Mouse (Mus musculus) heart, embryonic 12.5 days (tissue): ENCODE results near the gene Phf11c. TPM values are rescaled to one million over a fixed set of nuclear protein-coding genes. Genes with fewer than 3 reads are reported as not detected.
"Not testable (repeated sequence)": the region's sequence is repeated elsewhere in the genome, so short reads cannot be mapped to it uniquely, and the experiment has no call there.

Experiments
- ATAC-seq: fragments of 200-750 bp; cut with Nextera tagmentation; 2 replicates; pipeline ENCODE4 v1.8.0; 2017; ENCODE audit warnings: moderate TSS enrichment, moderate library complexity; ENCODE audit not compliant: insufficient number of reproducible peaks, low FRiP score
- H3K27ac ChIP-seq: fragments of 300-500 bp; sonication (generic); 2 replicates; pipeline ENCODE4 v1.5.1; 2016; ENCODE audit warnings: mild to moderate bottlenecking, moderate library complexity; ENCODE audit not compliant: poor library complexity, severe bottlenecking
- H3K27me3 ChIP-seq: fragments of 300-500 bp; sonication (generic); replicated peaks from 2 replicates; pipeline ENCODE4 v1.6.1; 2016; ENCODE audit warnings: mild to moderate bottlenecking, moderate library complexity
- H3K36me3 ChIP-seq: fragments of 300-500 bp; sonication (generic); 2 replicates; pipeline ENCODE4 v1.6.1; 2016; ENCODE audit warnings: mild to moderate bottlenecking, moderate library complexity
- H3K4me1 ChIP-seq: fragments of 300-500 bp; sonication (generic); replicated peaks from 2 replicates; pipeline ENCODE4 v1.6.1; 2016; ENCODE audit warnings: mild to moderate bottlenecking
- H3K4me2 ChIP-seq: fragments of 300-500 bp; sonication (generic); 2 replicates; pipeline ENCODE4 v1.6.1; 2016; ENCODE audit warnings: mild to moderate bottlenecking, moderate library complexity
- H3K4me3 ChIP-seq: fragments of 300-500 bp; sonication (generic); 2 replicates; pipeline ENCODE4 v1.5.1; 2016; ENCODE audit warnings: mild to moderate bottlenecking
- H3K9ac ChIP-seq: fragments of 300-500 bp; sonication (generic); 2 replicates; pipeline ENCODE4 v1.6.1; 2016; ENCODE audit warnings: mild to moderate bottlenecking, moderate library complexity
- H3K9me3 ChIP-seq: fragments of 300-500 bp; sonication (generic); replicated peaks from 2 replicates; pipeline ENCODE4 v1.6.1; 2016; ENCODE audit warnings: mild to moderate bottlenecking, moderate library complexity
- WGBS: fragments of 180-500 bp; shearing (Covaris S2); methylation state at CpG from one replicate; pipeline ENCODE4 v1.1.7; 2016; 5-methylcytosine and 5-hydroxymethylcytosine counted together
- polyA plus RNA-seq: library from polyadenylated mRNA; unstranded; fragments of >200 nt; fragmentation: Nextera tagmentation; extraction: Ambion mirVana; gene quantifications from 2 replicates; pipeline ENCODE4 v1.2.1, GENCODE M21; 2016

Phf11c gene
- polyA plus RNA-seq, 1 experiment from 2014 or later, result 0.43 TPM

GRCm38 (mm10) chr14:59414979-59415378 is 19.8 kb upstream of the Phf11c start:
- 90% methylated on average over 2 of the region's 2 CpGs for WGBS
- not testable (repeated sequence) for ATAC-seq, H3K27ac ChIP-seq, H3K27me3 ChIP-seq, H3K9me3 ChIP-seq, H3K9ac ChIP-seq, H3K4me3 ChIP-seq, H3K4me2 ChIP-seq, H3K4me1 ChIP-seq
- H3K36me3 ChIP-seq, result peaks cover 22% of the 10 kb centered on the region

DNA sequence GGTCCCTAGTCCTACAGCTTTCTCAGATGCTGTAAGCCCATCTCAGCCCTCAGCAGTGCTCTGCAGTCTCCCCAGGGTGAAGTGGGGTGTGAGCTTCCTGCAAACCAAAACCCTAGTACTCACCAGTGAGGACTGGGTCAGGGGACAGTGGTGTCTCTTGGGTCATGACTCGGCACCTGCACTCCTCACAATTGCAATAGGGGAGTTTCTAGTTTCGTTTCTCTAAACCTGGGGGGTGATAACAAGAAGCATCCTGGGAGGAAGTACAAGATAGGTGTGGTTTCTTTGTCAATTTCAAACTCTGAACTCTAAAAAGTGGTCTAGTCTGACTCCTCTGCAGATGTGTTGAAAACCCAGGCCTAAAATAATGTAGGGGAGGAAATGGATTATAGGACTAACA is 1.8 kb upstream of the Phf11c start:
- ATAC-seq, result no peak
- Histone ChIP-seq H3K4me3 (no peak overlapping the region), H3K4me2 (no peak overlapping the region), H3K9me3 (no peaks in the 10 kb centered on the region), H3K27ac (no peak overlapping the region), H3K36me3 (0 out of 2 replicates have a peak, but pooled peaks cover 13% of the 10 kb centered on the region), H3K4me1 (no peaks in the 10 kb centered on the region), H3K9ac (no peak overlapping the region), H3K27me3 (no peaks in the 10 kb centered on the region)
- 70% methylated on average over 2 of the region's 2 CpGs for WGBS

- H3K27ac ChIP-seq, ATAC-seq, H3K36me3 ChIP-seq, H3K4me2 ChIP-seq, H3K27me3 ChIP-seq, H3K4me1 ChIP-seq, H3K4me3 ChIP-seq, H3K9ac ChIP-seq, H3K9me3 ChIP-seq: not testable (repeated sequence)
- WGBS, result 62% methylated on average over 4 of the region's 4 CpGs
These were observed 5.0 kb downstream of the Phf11c start for GRCm38 (mm10) chr14:59390181-59390580.

DNA sequence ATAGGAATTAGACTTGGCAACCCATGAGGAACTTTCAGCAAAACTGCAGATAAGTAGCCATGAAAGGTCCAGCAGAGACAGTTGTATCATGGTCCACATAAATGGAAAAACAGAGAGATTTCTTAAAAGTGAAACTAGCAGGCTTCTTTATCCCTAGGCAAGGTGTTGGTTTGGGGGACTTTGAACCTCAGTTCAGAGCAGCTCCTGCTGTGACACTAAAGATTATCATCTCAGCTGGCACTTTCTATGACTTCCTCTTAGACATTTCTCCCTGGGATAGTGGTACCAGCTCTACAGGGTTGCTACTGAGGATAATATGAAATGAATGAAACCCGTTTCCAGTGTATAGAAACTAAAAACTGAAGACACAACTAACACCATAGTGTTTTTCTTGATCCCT is 5.6 kb downstream of the Phf11c start:
- no peak for ATAC-seq
- Histone ChIP-seq H3K27ac (no peak overlapping the region), H3K9me3 (no peaks in the 10 kb centered on the region), H3K9ac (no peak overlapping the region), H3K4me3 (no peak overlapping the region), H3K4me1 (no peaks in the 10 kb centered on the region), H3K36me3 (no peaks in the 10 kb centered on the region), H3K27me3 (no peaks in the 10 kb centered on the region), H3K4me2 (no peak overlapping the region)
- WGBS, result 62% methylated on average over 1 of the region's 1 CpGs

DNA sequence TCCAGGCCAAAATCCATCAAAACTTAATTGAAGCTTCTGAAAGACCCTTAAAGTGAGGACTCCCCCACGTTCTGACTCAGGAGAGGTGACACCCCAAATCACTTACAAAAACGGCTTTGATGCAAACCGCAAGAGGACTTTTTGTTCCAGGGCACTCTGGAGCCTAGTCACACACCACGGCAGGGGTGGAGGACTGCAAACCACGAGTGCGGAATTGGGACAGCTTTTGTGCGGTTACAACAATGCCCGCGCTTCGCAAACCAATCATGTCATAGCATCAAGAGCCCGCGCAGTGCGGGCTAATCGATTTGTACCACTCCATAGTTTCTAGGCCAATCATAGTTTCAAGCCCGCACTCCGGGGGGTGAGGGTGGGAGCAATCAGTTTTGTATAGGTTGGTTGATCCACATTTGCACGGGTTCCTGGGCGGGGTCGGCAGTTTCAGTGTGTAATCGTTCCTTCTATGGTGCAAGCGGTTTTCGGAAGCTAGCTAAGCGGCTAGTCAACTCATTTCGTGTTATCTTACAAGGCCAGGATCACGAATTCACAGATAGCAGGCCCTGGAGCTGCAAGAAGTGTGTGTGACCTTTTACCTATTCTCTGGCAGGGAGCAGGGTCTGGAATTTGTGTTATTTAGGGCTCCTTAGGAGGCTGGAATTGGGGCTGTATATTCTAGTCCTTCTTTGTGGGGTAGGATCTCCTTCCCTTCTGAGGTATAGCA is 24.7 kb downstream of the Phf11c start:
- H3K36me3 ChIP-seq, result no peaks in the 10 kb centered on the region
- H3K4me2 ChIP-seq, result no peak overlapping the region
- H3K9me3 ChIP-seq, result peaks cover 12% of the 10 kb centered on the region
- H3K27me3 ChIP-seq, result no peaks in the 10 kb centered on the region
- peaks cover 11% of the 10 kb centered on the region for H3K4me1 ChIP-seq
- no peak overlapping the region for H3K27ac ChIP-seq
- no peak overlapping the region for H3K4me3 ChIP-seq
- WGBS, result 83% methylated on average over 25 of the region's 25 CpGs
- no peak for ATAC-seq
- H3K9ac ChIP-seq, result no peak overlapping the region

DNA sequence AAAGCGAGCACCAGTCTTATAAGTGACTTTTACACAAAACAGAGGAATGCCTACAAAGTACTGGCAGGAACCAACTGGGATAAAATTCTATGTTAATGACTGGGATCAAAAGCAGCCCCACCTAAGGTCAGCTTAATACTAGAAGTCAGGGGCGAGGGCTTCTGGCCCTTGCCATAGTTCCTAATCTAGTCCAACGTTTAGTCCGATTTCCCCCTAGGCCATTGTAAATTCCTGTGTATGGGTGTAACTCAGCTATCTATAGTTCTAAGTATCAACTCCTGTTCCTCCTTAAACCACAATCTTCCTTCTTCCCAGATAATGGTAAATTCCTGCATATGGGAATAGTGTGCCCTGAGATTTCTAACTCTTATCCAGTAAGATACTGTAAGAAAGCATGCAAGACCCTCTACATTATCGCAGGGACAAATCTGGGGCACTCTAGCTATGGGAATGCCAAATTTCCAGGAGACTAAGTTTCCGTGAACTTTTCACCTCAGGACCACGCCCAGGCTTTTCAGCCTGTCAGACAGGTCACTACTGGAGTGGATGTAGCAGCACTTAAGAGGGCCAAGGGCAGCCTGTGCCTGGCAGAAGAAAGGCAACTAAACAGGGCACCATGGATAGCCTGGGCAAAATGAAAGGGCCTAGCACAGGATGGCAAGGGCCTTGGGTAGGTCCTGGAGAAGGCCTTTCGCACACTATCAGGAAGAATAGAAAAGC is 28.6 kb downstream of the Phf11c start:
- ATAC-seq, result no peak
- peaks cover 17% of the 10 kb centered on the region for H3K4me1 ChIP-seq
- H3K27ac ChIP-seq, result no peak overlapping the region
- H3K27me3 ChIP-seq, result no peaks in the 10 kb centered on the region
- H3K9me3 ChIP-seq, result peaks cover 8% of the 10 kb centered on the region
- no peak overlapping the region for H3K9ac ChIP-seq
- no peak overlapping the region for H3K4me2 ChIP-seq
- no peaks in the 10 kb centered on the region for H3K36me3 ChIP-seq
- no peak overlapping the region for H3K4me3 ChIP-seq
- 50% methylated on average over 8 of the region's 8 CpGs for WGBS

GRCm38 (mm10) chr14:59365244-59365644 is 29.9 kb downstream of the Phf11c start, which contains the start of gene Phf11d:
Gene Phf11d, minus strand, starts transcription at chr14:59365470.
- no peak for ATAC-seq
- Histone ChIP-seq H3K27ac (peak within 1 kb of the TSS; percentile 25; the same call in 1 of the 2 replicates), H3K4me3 (no peak within 1 kb of the TSS), H3K4me1 (peaks cover 17% of the 10 kb centered on the region), H3K27me3 (no peaks in the 10 kb centered on the region), H3K36me3 (no peaks in the 10 kb centered on the region), H3K4me2 (peak within 1 kb of the TSS; percentile 24; the same call in 1 of the 2 replicates), H3K9me3 (no peaks in the 10 kb centered on the region), H3K9ac (no peak within 1 kb of the TSS)
- WGBS, result 65% methylated on average over 6 of the region's 6 CpGs

DNA sequence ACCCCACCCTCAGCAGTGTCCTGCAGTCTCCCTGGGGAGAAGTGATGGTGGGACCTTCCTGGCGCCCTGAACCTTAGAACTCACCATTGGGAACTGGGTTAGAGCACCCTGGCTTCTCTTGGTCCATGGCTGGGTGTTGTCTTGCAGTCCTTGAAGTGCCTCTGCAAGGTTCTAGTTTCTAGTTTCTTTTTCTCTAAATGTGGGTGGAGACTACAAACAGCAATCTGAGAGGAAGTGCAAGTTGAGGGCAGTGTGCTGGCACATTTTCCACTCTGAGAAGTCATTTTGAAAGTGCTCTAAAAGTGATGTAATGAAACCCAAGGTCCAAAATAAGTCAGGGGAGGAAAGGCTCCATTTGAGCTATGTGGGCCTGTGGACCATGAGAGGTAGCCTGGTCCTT is 54.0 kb downstream of the Phf11c start, which contains the start of gene Phf11b:
Gene Phf11b (minus strand): TSS at position 163 of the 400 bp plus-strand sequence.
- not testable (repeated sequence) for H3K27ac ChIP-seq, H3K4me3 ChIP-seq, H3K4me1 ChIP-seq, H3K4me2 ChIP-seq, H3K27me3 ChIP-seq, H3K36me3 ChIP-seq, H3K9ac ChIP-seq, ATAC-seq, H3K9me3 ChIP-seq
- 67% methylated on average over 1 of the region's 1 CpGs for WGBS

DNA sequence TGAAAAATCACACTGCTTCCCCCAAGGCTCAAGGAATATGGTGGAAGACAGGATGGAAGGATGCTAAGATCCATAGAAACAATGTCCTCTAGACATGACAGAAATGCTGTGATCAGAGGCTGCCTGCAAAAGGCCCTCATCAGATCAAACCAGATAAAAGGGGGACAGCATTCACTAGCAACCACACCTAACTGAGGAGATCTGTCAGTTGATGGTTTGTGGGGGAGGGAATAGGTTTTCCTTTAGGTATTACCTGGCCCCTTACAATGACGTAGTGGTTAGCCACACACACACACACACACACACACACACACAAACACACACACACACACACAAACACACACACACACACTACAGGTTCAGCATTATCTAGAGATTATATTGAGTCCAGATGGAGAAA is 55.6 kb downstream of the Phf11c start:
- no peak overlapping the region for H3K27ac ChIP-seq
- no peaks in the 10 kb centered on the region for H3K9me3 ChIP-seq
- WGBS, result 70% methylated on average over 1 of the region's 1 CpGs
- H3K36me3 ChIP-seq, result no peaks in the 10 kb centered on the region
- H3K27me3 ChIP-seq, result no peaks in the 10 kb centered on the region
- no peak overlapping the region for H3K4me3 ChIP-seq
- H3K4me2 ChIP-seq, result no peak overlapping the region
- no peak overlapping the region for H3K9ac ChIP-seq
- no peaks in the 10 kb centered on the region for H3K4me1 ChIP-seq
- no peak for ATAC-seq

DNA sequence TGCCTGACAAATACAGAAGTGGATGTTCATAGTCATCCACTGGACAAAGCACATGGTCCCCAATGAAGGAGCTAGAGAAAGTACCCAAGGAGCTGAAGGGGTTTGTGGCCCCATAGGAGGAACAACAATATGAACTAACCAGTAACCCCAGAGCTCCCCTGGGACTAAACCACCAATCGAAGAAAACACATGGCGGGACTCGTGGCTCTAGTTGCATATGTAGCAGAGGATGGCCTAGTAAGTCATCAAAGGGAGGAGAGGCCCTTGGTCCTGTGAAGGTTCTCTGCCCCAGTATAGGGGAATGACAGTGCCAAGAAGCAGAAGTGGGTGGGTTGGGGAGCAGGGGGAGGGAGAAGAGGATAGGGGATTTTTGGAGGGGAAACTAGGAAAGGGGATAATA is 59.1 kb downstream of the Phf11c start:
- not testable (repeated sequence) for H3K27ac ChIP-seq, H3K36me3 ChIP-seq, ATAC-seq, H3K9me3 ChIP-seq, H3K9ac ChIP-seq, H3K4me2 ChIP-seq, H3K4me1 ChIP-seq, H3K4me3 ChIP-seq, H3K27me3 ChIP-seq
- WGBS, result 87% methylated on average over 3 of the region's 3 CpGs
